Mouse (Mus musculus): Measurements from ENCODE around the gene Gimap4.

DNA sequence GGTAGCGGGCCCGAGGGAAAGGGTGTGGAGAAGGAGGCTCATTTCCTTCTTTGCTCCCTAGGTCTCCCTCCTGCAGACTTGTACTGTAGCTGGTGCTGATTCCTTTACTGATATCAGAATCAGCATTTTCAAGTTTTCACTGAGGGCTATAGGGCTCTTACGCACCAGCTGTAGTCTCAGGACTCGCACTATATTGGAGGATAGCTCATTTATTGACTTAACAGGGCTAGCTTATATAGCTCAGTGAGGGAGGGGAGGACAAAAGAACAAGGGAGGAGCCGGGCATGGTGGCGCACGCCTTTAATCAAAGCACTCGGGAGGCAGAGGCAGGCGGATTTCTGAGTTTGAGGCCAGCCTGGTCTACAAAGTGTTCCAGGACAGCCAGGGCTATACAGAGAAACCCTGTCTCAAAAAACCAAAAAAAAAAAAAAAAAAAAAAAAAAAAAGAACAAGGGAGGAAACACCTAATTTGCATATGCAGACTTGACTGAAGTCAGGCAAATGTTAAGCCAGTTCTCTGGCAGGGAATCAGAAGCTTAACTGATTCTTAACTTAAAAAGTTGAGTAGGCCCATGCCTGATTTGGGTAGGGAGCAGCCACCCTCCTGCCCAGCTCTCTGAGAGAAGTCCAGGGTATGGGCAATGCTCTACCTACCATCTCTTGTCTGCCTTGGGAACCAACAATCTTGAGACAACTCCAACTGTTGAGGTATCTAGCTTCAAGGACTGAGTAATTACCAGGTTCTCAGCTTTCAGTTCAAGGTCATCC, 9.9 kb upstream of the Gimap4 start:
- TF ChIP-seq POLR2A (IDR thresholded peaks at IDR 0.05; ENCODE audit: low read depth, low read length) (no peak), CTCF (conservative IDR thresholded peaks at IDR 0.05; ENCODE audit: insufficient read depth, insufficient read length, low read depth, low read length) (no peak)

Measured in kidney, adult 2 months (tissue).